8 mouse cellular contexts compared by ENCODE assay signal in the genomic region with DNA sequence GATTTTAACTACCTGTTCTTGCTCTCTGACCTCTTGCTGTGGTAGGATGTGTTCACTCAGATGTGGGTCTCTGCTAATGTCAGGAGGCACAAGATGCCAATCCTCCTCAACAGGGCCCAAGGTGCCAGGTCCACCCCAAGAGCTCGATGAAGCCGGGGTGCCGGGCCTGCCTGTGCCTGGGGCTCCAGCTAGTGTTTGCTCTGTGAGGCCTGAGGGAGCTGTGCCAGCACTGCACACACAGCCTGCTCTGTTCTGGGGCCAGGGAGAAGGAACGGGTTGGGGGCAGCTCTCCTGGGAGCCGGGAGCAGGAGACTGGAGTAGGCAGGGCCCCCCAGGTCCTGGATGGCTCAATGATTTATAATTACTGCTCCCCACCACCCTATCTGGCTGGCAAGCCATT. TPM values are rescaled to one million over a fixed set of nuclear protein-coding genes. Genes with fewer than 3 reads are reported as not detected.
DNase-seq lines count a peak whose midpoint lies in the region; ATAC-seq lines count a peak whose summit lies in the region.

No protein-coding gene starts in this region.

- peak overlapping the region; percentile 93 for H3K4me2 ChIP-seq in heart, embryonic 15.5 days
- H3K4me2 ChIP-seq in embryonic facial prominence, embryonic 15.5 days (replicated peaks) = peak overlapping the region; percentile 93
- H3K4me2 ChIP-seq in limb, embryonic 12.5 days = peak overlapping the region; percentile 95

- WGBS in heart, embryonic 15.5 days = 81% methylated on average over 5 of the region's 5 CpGs
- 34% methylated on average over 5 of the region's 5 CpGs for WGBS in embryonic facial prominence, embryonic 15.5 days
- 74% methylated on average over 5 of the region's 5 CpGs for WGBS in limb, embryonic 12.5 days

- H3K9ac ChIP-seq in heart, embryonic 15.5 days = peak overlapping the region; percentile 69
- H3K9ac ChIP-seq in embryonic facial prominence, embryonic 15.5 days = peak overlapping the region; percentile 33
- peak overlapping the region; percentile 75 for H3K9ac ChIP-seq in limb, embryonic 12.5 days (replicated peaks)

- peaks cover 46% of the 10 kb centered on the region for H3K4me1 ChIP-seq in heart, embryonic 15.5 days (replicated peaks)
- H3K4me1 ChIP-seq in embryonic facial prominence, embryonic 15.5 days = peaks cover 33% of the 10 kb centered on the region
- H3K4me1 ChIP-seq in limb, embryonic 12.5 days (replicated peaks) = peaks cover 37% of the 10 kb centered on the region

- peaks cover 21% of the 10 kb centered on the region; the same call in 1 of the 2 replicates for H3K36me3 ChIP-seq in heart, embryonic 15.5 days
- H3K36me3 ChIP-seq in embryonic facial prominence, embryonic 15.5 days = peaks cover 20% of the 10 kb centered on the region
- H3K36me3 ChIP-seq in limb, embryonic 12.5 days = peaks cover 33% of the 10 kb centered on the region

- peaks cover 3% of the 10 kb centered on the region; the same call in 1 of the 2 replicates for H3K27me3 ChIP-seq in heart, embryonic 15.5 days
- H3K27me3 ChIP-seq in embryonic facial prominence, embryonic 15.5 days = 0 out of 2 replicates have a peak, but pooled peaks cover 12% of the 10 kb centered on the region
- peaks cover 24% of the 10 kb centered on the region for H3K27me3 ChIP-seq in limb, embryonic 12.5 days

- H3K9me3 ChIP-seq in heart, embryonic 15.5 days (replicated peaks) = no peaks in the 10 kb centered on the region
- no peaks in the 10 kb centered on the region for H3K9me3 ChIP-seq in embryonic facial prominence, embryonic 15.5 days (replicated peaks)
- no peaks in the 10 kb centered on the region for H3K9me3 ChIP-seq in limb, embryonic 12.5 days

- H3K27ac ChIP-seq in heart, embryonic 15.5 days = peak overlapping the region; percentile 81
- H3K27ac ChIP-seq in embryonic facial prominence, embryonic 15.5 days (replicated peaks) = peak overlapping the region; percentile 85
- peak overlapping the region; percentile 91 for H3K27ac ChIP-seq in limb, embryonic 12.5 days

- no peak for ATAC-seq in heart, embryonic 15.5 days (replicated peaks; ENCODE audit: insufficient number of reproducible peaks, insufficient read depth, low FRiP score, low read depth)
- no peak for ATAC-seq in embryonic facial prominence, embryonic 15.5 days (ENCODE audit: insufficient number of reproducible peaks, low FRiP score, low TSS enrichment, low read depth)
- 0 out of 2 replicates have a peak, but pooled peaks have one; percentile 1 for ATAC-seq in limb, embryonic 12.5 days (ENCODE audit: insufficient number of reproducible peaks, insufficient read depth, low FRiP score, low TSS enrichment, low read depth)

- DNase-seq in heart, adult 8-10 months (ENCODE audit: low spot score) = no peak
- DNase-seq in brain, adult 2 months (ENCODE audit: low read depth, low spot score) = peak; percentile 80
- DNase-seq in right cerebral cortex, postnatal 14 days = peak; percentile 50
- no peak for DNase-seq in ovary, postnatal 10 days (ENCODE audit: low spot score)
- no peak for DNase-seq in embryo, embryonic 9.5 days (ENCODE audit: extremely low spot score)

- peak overlapping the region; percentile 84 for H3K4me3 ChIP-seq in heart, embryonic 15.5 days
- peak overlapping the region; percentile 73 for H3K4me3 ChIP-seq in embryonic facial prominence, embryonic 15.5 days (replicated peaks)
- H3K4me3 ChIP-seq in limb, embryonic 12.5 days (replicated peaks) = peak overlapping the region; percentile 69

RNA-seq across cellular contexts. Expression of a gene that starts 2.3 kb away (rescaled TPM):
- polyA plus RNA-seq in heart, embryonic 15.5 days (2015; fragmentation: Nextera tagmentation; extraction: Ambion mirVana) = 47.6 and 52.8 TPM in 2 replicates
- 100 to 1,000 TPM; 168 to 198 (median 178) TPM for total RNA-seq in heart, adult 8-10 months (2022)
- 55.1 and 62.8 TPM in 2 replicates for polyA plus RNA-seq in embryonic facial prominence, embryonic 15.5 days (2015; fragmentation: Nextera tagmentation; extraction: Ambion mirVana)
- polyA plus RNA-seq in limb, embryonic 12.5 days (2016; fragmentation: Nextera tagmentation; extraction: Ambion mirVana) = 44.7 and 44.8 TPM in 2 replicates

RNA-seq across cellular contexts. Expression of a gene that starts 6.7 kb away (rescaled TPM):
- polyA plus RNA-seq in heart, embryonic 15.5 days (2015; fragmentation: Nextera tagmentation; extraction: Ambion mirVana) = 54.8 and 69.1 TPM in 2 replicates
- 10 to 100 TPM; 53.7 to 61.8 (median 55.7) TPM for total RNA-seq in heart, adult 8-10 months (2022)
- 83.0 and 83.4 TPM in 2 replicates for polyA plus RNA-seq in embryonic facial prominence, embryonic 15.5 days (2015; fragmentation: Nextera tagmentation; extraction: Ambion mirVana)
- 99.9 and 108 TPM in 2 replicates for polyA plus RNA-seq in limb, embryonic 12.5 days (2016; fragmentation: Nextera tagmentation; extraction: Ambion mirVana)

RNA-seq across cellular contexts. Expression of a gene that starts 21.3 kb away (rescaled TPM):
- 8.4 and 11.3 TPM in 2 replicates for polyA plus RNA-seq in heart, embryonic 15.5 days (2015; fragmentation: Nextera tagmentation; extraction: Ambion mirVana)
- total RNA-seq in heart, adult 8-10 months (2022) = 1 to 10 TPM; 1.7 to 4.2 (median 3.3) TPM
- polyA plus RNA-seq in embryonic facial prominence, embryonic 15.5 days (2015; fragmentation: Nextera tagmentation; extraction: Ambion mirVana) = 18.7 and 19.9 TPM in 2 replicates
- polyA plus RNA-seq in limb, embryonic 12.5 days (2016; fragmentation: Nextera tagmentation; extraction: Ambion mirVana) = 18.0 and 19.6 TPM in 2 replicates

RNA-seq across cellular contexts. Expression of a gene that starts 55.4 kb away (rescaled TPM):
- 15.2 and 17.1 TPM in 2 replicates for polyA plus RNA-seq in heart, embryonic 15.5 days (2015; fragmentation: Nextera tagmentation; extraction: Ambion mirVana)
- 10 to 100 TPM; 14.3 to 17.5 (median 16.7) TPM for total RNA-seq in heart, adult 8-10 months (2022)
- polyA plus RNA-seq in embryonic facial prominence, embryonic 15.5 days (2015; fragmentation: Nextera tagmentation; extraction: Ambion mirVana) = 24.2 and 28.3 TPM in 2 replicates
- 30.1 and 30.3 TPM in 2 replicates for polyA plus RNA-seq in limb, embryonic 12.5 days (2016; fragmentation: Nextera tagmentation; extraction: Ambion mirVana)

RNA-seq across cellular contexts. Expression of a gene that starts 55.4 kb away (rescaled TPM):
- 3.5 and 4.1 TPM in 2 replicates for polyA plus RNA-seq in heart, embryonic 15.5 days (2015; fragmentation: Nextera tagmentation; extraction: Ambion mirVana)
- total RNA-seq in heart, adult 8-10 months (2022) = 10 to 100 TPM; 15.6 to 31.0 (median 22.5) TPM
- polyA plus RNA-seq in embryonic facial prominence, embryonic 15.5 days (2015; fragmentation: Nextera tagmentation; extraction: Ambion mirVana) = 1.8 and 1.9 TPM in 2 replicates
- 1.9 and 2.0 TPM in 2 replicates for polyA plus RNA-seq in limb, embryonic 12.5 days (2016; fragmentation: Nextera tagmentation; extraction: Ambion mirVana)

Comparison
In these comparisons a context has a peak if more than half of its experiments do, and no peak if none do; other contexts are left out.
1. DNase-seq: peak in brain, adult 2 months (single experiment) and right cerebral cortex, postnatal 14 days (single experiment); none in heart, adult 8-10 months (single experiment), ovary, postnatal 10 days (single experiment) and embryo, embryonic 9.5 days (single experiment).
2. Peak in every context shown above with its lines, with median percentiles within 50 percentile points of each other: H3K27ac ChIP-seq, H3K4me2 ChIP-seq, H3K4me3 ChIP-seq and H3K9ac ChIP-seq.